Mouse (Mus musculus) midbrain, embryonic 15.5 days (tissue): ENCODE data around the gene Il3ra. TPM values are rescaled to one million over a fixed set of nuclear protein-coding genes. Genes with fewer than 3 reads are reported as not detected.

Experiments used
- polyA plus RNA-seq: library from polyadenylated mRNA; unstranded; fragments of >200 nt; fragmentation: Nextera tagmentation; extraction: Ambion mirVana; gene quantifications from 2 replicates; pipeline ENCODE4 v1.2.1, GENCODE M21; 2015

The Il3ra gene
- polyA plus RNA-seq, 1 experiment from 2014 or later: 2.1 TPM

Other genes starting within 250 kb of the Il3ra start
- gene Psmd6, start 225.3 kb upstream of the Il3ra start, polyA plus RNA-seq: 235 and 242 TPM in 2 replicates
- not detected in 2 replicates for gene Olfr720, start 159.4 kb upstream of the Il3ra start, polyA plus RNA-seq
- gene Olfr31, start 23.4 kb upstream of the Il3ra start, polyA plus RNA-seq: 0.04 and 0.12 TPM in 2 replicates
- not detected in 2 replicates for gene Olfr721-ps1, start 55.0 kb downstream of the Il3ra start, polyA plus RNA-seq